Mouse (Mus musculus) C2C12 (cell line): ENCODE measurements around the gene Ubox5. TPM values are rescaled to one million over a fixed set of nuclear protein-coding genes. Genes with fewer than 3 reads are reported as not detected.

ENCODE experiments used
- H3K27me3 ChIP-seq: one replicate; pipeline ENCODE4 v1.6.1; 2011; ENCODE audit not compliant: control insufficient read depth, insufficient read depth, insufficient read length
- H3K36me3 ChIP-seq: one replicate; pipeline ENCODE4 v1.6.1; 2011; ENCODE audit not compliant: control insufficient read depth, insufficient read depth
- H3K4me3 ChIP-seq: one replicate; pipeline ENCODE4 v1.5.1; 2011; ENCODE audit warnings: mild to moderate bottlenecking, control low read depth; ENCODE audit not compliant: poor library complexity, insufficient read depth, severe bottlenecking
- H3K79me2 ChIP-seq: one replicate; pipeline ENCODE4 v1.6.1; 2011; ENCODE audit not compliant: control insufficient read depth, insufficient read depth
- H3K79me3 ChIP-seq: one replicate; pipeline ENCODE4 v1.6.1; 2011; ENCODE audit warnings: low read depth, control low read depth
- H3ac ChIP-seq: one replicate; pipeline ENCODE3; 2011; ENCODE audit warnings: low read depth; ENCODE audit not compliant: control insufficient read depth, insufficient read length
- CEBPB ChIP-seq: IDR thresholded peaks from one replicate; pipeline ENCODE4 v1.6.1; 2011; ENCODE audit warnings: low read depth, mild to moderate bottlenecking, control low read depth, moderate library complexity
- CTCF ChIP-seq: IDR thresholded peaks from one replicate; pipeline ENCODE4 v1.5.1; 2011; ENCODE audit not compliant: control insufficient read depth, insufficient read depth, insufficient read length
- FOSL1 ChIP-seq: IDR thresholded peaks from one replicate; pipeline ENCODE4 v1.8.0; 2011; ENCODE audit warnings: mild to moderate bottlenecking, low read length; ENCODE audit not compliant: poor library complexity, insufficient read depth, severe bottlenecking
- MAX ChIP-seq: IDR thresholded peaks from one replicate; pipeline ENCODE4 v1.6.1; 2011; ENCODE audit warnings: mild to moderate bottlenecking, control low read depth
- MYOD1 ChIP-seq: IDR thresholded peaks from one replicate; pipeline ENCODE4 v1.6.1; 2011; ENCODE audit warnings: low read depth; ENCODE audit not compliant: control insufficient read depth, insufficient read length
- MYOG ChIP-seq: IDR thresholded peaks from one replicate; pipeline ENCODE4 v1.6.1; 2011; ENCODE audit not compliant: control insufficient read depth, insufficient read length; ENCODE audit errors: extremely low read depth
- USF1 ChIP-seq: IDR thresholded peaks from one replicate; pipeline ENCODE4 v1.6.1; 2011; ENCODE audit warnings: low read depth, mild to moderate bottlenecking, control low read depth, moderate library complexity
- long read RNA-seq, 2 experiments: library from polyadenylated mRNA; unstranded; transcript quantifications; one replicate each; pipeline ENCODE4 v2.0.0; 2019 to 2020
- polyA plus RNA-seq: library from polyadenylated mRNA; unstranded; fragments of >200 nt; fragmentation: generic; extraction: Trizol; gene quantifications from one replicate; pipeline ENCODE4 v1.2.1, GENCODE M21; 2012; ENCODE audit warnings: missing spikeins

Ubox5 gene
- 5.2 TPM for polyA plus RNA-seq
- long read RNA-seq, experiment 1, partial matches to known transcripts = 0 of 10 reads
- long read RNA-seq, experiment 1, other reads (novel, unspliced or antisense) = 9 of 10 reads
- long read RNA-seq, experiment 2, transcript Ubox5-201 (6 exons, 3,731 nt) = major isoform, 28 of 152 reads
- long read RNA-seq, experiment 2, partial matches to known transcripts = 5 of 152 reads
- long read RNA-seq, experiment 2, other reads (novel, unspliced or antisense) = 119 of 152 reads

- Histone ChIP-seq H3K79me3 (peaks cover 44% of the 10 kb centered on the region), H3K79me2 (peaks cover 54% of the 10 kb centered on the region)
These were observed at the start of gene Ubox5, which contains the start of gene Fastkd5 for GRCm38 (mm10) chr2:130629839-130630203. Gene Ubox5 (minus strand): TSS chr2:130630038. Gene Fastkd5 (minus strand): TSS chr2:130630027.

GRCm38 (mm10) chr2:130679154-130679553 lies 49.3 kb upstream of the Ubox5 start:
- H3K36me3 ChIP-seq = peaks cover 95% of the 10 kb centered on the region
- H3K79me2 ChIP-seq = no peaks in the 10 kb centered on the region
- H3K4me3 ChIP-seq = no peak overlapping the region
- H3K27me3 ChIP-seq = no peaks in the 10 kb centered on the region
- no peak overlapping the region for H3ac ChIP-seq
- no peaks in the 10 kb centered on the region for H3K79me3 ChIP-seq
- TF ChIP-seq MYOD1 = no peak
- no peak for TF ChIP-seq CTCF
- no peak for TF ChIP-seq MAX
- TF ChIP-seq CEBPB = no peak
- TF ChIP-seq USF1 = no peak
- no peak for TF ChIP-seq MYOG
- no peak for TF ChIP-seq FOSL1

More at GRCm38 (mm10) chr2:130629839-130630203, at the start of gene Ubox5, which contains the start of gene Fastkd5:
- H3K27me3 ChIP-seq = no peaks in the 10 kb centered on the region
- peaks cover 27% of the 10 kb centered on the region for H3K36me3 ChIP-seq
- peak within 1 kb of the TSS; percentile 98 for H3ac ChIP-seq
- TF ChIP-seq MAX (peak; percentile 8), MYOG (no peak)
- peak within 1 kb of the TSS; percentile 99 for H3K4me3 ChIP-seq

GRCm38 (mm10) chr2:130677211-130677610 lies 47.4 kb upstream of the Ubox5 start:
- Histone ChIP-seq H3K79me3 (no peaks in the 10 kb centered on the region), H3ac (no peak overlapping the region), H3K27me3 (no peaks in the 10 kb centered on the region), H3K79me2 (no peaks in the 10 kb centered on the region), H3K4me3 (no peak overlapping the region), H3K36me3 (peaks cover 97% of the 10 kb centered on the region)
- TF ChIP-seq CTCF (no peak), MYOD1 (no peak), MAX (no peak), FOSL1 (no peak), MYOG (no peak), CEBPB (no peak), USF1 (no peak)

- peaks cover 37% of the 10 kb centered on the region for H3K79me3 ChIP-seq
- peaks cover 26% of the 10 kb centered on the region for H3K36me3 ChIP-seq
- H3K79me2 ChIP-seq = peaks cover 59% of the 10 kb centered on the region
- H3K4me3 ChIP-seq = peak within 1 kb of the TSS; percentile 84
- peak within 1 kb of the TSS; percentile 91 for H3ac ChIP-seq
- TF ChIP-seq MYOG (no peak), FOSL1 (no peak), CEBPB (no peak), MAX (peak; percentile 39), CTCF (peak; percentile 46)
- no peaks in the 10 kb centered on the region for H3K27me3 ChIP-seq
These were observed 37.7 kb upstream of the Ubox5 start, which contains the start of gene Itpa for GRCm38 (mm10) chr2:130667559-130667958. Gene Itpa (plus strand): TSS chr2:130667610.

- Histone ChIP-seq H3K4me3 (peak within 1 kb of the TSS; percentile 36), H3K79me2 (peaks cover 34% of the 10 kb centered on the region), H3K36me3 (peaks cover 28% of the 10 kb centered on the region), H3K79me3 (peaks cover 21% of the 10 kb centered on the region), H3ac (peak within 1 kb of the TSS; percentile 91), H3K27me3 (no peaks in the 10 kb centered on the region)
- no peak for TF ChIP-seq MYOD1
- no peak for TF ChIP-seq CEBPB
- TF ChIP-seq MYOG = no peak
- TF ChIP-seq CTCF = no peak
- peak; percentile 46 for TF ChIP-seq MAX
- TF ChIP-seq FOSL1 = no peak
- no peak for TF ChIP-seq USF1
These were observed 34.4 kb upstream of the Ubox5 start, which contains the start of gene Ddrgk1 for GRCm38 (mm10) chr2:130664102-130664701. Gene Ddrgk1 (minus strand): TSS chr2:130664659.
